Mouse (Mus musculus): Measurements from ENCODE around the gene Stra6l.
A peak's percentile ranks its signal among the peaks of the same experiment; 100 is the strongest.

The Stra6l gene

DNA sequence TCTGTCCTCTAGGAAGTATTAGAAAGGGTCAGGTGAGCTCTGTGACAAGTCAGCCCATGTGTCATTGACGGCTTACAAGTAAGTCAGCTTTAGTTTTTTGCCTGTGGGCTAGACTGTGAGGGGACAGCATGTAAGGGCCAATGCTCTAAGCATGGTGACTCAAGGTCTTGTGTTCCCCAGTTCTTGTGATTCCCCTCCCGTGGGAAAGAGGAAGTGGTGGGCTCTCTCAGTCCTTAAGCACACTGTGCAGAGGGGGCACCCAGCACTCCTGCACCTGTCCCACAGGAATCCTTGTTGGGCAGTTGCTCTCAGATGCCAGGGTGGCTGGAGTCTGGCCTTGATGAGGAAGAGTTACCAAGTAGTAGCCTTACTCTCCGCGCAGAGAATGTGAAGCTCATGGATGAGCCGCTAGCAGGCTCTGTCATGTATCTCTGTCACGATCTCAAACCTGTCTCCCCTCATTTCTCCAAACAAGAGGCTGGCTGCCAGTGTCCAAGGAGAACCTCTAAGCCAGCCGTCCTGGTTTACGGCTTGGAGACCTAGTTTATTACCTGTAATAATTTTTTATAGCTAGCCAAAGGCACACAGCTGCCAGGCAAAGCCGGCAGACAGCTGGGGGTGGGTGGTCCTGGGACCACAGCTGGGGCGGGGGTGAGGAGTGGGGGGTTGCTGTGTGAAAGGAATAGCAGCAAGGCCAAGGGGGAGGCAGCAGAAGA lies at the start of gene Stra6l:
Gene Stra6l, plus strand, starts transcription at position 556 of the 716 bp plus-strand sequence.
- no peak for DNase-seq

DNA sequence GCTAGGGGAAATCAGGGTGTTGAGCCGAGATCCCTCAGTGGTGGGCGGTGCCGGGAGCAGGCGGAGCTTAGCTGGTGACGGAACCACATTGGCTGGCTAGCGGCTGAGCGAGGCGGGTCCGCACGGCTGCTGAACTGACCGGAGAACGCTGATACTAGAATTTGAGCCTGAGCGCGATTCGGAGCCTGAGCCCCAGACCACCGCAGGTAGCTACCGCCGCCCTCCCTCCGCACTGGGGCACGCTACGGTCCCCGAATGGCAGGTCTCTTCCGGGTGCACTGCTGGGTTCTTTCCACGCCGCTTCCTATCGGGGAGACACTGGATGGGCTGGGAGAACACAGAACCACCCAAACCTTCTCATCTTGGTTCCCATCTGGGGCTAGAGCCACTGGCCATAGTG lies 49.5 kb upstream of the Stra6l start, which contains the start of gene Aldh1b1:
Gene Aldh1b1, plus strand, starts transcription at position 59 of the 400 bp plus-strand sequence.
- DNase-seq: peak; percentile 67

DNA sequence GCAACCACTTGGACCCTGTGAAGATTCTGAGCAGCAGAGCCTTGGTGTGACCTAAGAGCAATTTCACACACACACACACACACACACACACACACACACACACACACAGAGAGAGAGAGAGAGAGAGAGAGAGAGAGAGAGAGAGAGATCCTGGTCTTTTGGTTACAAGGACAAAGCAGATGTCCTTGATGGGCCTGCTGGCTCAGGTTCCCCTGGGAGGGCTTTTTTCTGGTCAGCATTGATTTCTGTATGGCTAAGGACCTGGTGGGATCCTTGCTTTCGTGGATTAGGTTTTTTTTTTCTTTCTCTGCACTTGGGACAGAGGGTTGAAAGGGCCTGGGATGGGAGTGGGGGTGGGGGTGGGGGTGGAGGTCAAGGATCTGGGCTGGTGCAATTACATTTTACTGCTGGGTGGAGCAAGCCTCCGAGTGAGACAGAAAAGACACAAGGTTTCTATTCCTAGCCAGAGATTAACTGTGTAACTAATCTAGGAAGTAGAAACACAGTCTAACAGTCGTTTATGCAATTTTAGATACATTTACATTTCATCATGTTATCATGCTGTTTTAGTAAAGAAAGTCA lies 48.4 kb upstream of the Stra6l start:
- DNase-seq: no peak

DNA sequence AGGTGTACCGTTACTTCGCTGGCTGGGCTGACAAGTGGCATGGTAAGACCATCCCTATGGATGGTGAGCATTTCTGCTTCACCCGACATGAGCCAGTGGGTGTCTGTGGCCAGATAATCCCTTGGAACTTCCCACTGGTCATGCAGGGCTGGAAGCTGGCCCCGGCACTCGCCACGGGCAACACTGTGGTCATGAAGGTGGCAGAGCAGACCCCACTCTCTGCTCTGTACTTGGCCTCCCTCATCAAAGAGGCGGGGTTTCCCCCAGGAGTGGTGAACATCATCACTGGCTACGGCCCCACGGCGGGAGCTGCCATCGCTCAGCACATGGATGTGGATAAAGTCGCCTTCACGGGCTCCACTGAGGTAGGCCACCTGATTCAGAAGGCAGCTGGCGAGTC lies 45.6 kb upstream of the Stra6l start:
- DNase-seq: no peak

DNA sequence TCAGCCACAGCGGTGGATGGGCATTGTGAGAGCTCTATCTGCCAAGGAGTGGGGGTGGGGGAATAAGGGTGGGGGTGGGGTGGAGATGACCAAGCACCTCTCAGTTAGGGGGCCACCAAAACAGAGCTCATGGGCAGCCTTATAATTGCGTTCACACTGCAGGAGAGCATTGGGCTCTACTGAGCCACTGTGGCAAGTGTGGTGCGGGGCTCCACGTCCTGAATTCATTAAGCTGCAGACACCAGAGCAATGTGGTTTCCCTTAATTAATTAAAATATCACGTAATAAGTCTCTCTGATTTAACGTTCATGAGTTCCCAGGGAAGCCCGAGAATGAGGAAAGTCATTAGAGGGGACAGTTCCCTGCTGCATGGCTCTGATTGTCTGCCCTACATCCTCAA lies 40.4 kb upstream of the Stra6l start:
- DNase-seq: no peak

DNA sequence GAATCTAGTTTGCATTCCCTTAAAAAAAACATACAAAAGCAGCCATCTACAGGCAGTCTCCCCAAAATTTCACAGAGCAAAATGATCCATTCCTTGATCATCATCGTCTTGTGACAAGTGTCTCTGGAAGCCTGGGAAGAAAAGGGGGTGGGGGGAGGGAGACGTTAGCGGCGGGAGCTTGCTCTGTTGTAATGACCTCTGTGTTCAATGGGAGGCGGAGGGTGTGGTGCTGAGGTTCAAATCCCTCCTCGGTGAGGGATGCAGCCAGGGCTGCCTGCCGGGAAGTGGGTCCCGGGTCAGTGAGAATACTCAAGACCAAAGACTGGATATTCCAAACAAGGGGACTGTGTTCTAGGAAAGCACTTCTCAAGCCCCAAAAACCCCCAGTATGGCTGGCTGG lies 37.2 kb upstream of the Stra6l start:
- no peak for DNase-seq

DNA sequence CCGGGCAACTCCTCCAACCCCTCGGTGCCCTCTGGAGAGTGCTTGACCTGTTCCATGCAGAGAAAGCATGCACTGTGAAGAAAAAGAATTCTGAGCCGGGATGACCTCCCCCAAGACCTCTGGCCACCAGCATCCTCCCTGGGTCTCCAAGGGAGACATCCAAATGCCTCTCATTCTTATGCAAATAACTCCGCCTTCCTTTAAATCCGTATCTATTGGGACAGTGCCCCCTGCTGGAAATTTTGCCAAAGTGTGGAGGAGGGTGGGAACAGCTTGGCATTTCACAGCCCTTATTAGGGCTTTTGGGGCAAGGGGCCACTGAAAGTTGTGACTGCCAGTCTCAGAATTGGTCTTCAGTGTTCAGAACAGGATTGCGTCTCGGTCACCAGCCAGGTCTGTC lies 32.9 kb upstream of the Stra6l start:
- peak; percentile 42 for DNase-seq

DNA sequence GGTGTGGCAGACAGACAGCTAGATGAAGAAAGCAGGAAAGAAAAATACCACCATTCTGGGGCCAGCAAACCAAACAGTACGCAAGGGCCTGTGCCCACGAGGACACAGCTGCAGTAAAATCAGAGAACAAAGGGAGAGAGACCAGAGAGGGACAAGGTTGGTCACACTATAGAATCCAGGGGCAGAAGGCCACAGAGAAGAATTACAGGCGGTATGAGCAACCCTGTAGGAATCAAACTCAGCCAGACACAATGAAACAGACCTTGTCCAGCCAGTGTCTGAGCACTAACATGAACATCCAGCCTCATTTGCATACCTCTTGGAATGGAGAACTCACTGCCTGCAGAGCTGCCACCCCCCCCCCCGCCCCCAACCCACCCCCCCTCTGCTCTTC lies 29.7 kb upstream of the Stra6l start:
- no peak for DNase-seq

DNA sequence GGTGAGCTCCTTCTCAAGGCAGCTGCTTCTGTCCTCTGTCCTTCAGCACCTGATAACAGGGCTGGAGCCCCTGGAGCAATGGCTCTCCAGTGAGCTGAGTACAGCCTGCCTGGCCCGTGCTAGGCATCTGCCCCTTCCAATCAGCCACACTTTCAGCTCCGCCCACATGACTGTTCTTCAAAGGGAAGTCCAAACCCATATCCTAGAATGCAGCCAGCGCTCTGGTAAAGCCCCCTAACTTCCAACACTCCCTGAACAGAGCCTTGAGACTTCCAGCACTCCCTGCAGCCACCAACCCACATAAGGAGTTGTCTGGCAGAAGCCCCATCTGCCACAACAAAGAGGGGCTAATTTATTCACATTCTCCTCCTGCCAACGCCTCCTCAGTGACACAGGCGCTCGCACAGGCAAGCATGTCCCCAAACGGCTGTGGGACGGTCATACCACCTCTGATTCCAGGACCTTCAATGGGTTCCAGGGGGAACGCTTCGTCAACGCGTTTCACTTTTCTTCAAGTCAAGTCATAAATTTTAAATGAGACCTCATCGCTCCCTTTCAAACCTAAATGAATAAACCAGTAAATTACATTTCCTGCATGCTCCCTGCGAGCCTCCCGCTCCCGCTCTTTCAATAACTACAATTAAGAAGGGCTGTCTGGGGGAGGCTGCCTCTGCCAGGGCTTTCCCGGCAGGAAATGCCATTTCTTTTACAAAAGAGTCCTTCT lies 29.1 kb upstream of the Stra6l start:
- DNase-seq: no peak

DNA sequence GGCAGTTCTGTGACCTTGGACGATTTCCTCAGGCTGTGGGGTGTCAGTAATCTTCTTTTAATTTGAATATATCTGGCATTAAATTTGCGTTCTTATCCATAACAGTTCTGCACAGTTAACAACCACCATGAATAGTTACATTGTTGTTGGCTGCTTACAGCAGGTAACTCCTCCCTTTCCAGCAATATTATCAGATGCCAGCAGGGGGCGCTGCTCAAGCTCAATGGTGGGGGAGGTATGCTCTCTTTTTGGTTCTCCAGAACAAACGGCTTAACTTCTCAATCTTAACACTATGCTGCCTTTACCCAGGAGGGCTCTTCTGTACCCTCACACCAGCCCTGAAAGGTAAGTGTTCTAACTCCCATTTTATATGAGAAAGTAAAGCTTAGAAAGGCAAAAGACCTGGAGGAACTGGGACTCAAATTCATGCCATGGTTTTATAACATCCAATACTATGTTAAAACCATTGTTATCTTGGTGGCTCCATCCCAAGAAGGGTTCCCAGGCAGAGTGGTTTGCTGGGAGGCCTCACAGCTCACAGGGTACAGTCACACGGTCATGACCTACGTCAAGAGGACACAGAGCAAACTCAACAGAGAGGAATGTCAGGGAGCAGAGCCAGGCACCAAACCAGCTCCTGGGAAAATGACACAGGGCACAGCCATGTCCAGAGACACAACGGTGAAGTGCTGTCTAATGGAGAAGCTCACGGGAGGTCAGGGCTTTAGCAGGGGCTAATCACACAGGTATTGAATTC lies 28.2 kb upstream of the Stra6l start:
- DNase-seq: peak; percentile 72

DNA sequence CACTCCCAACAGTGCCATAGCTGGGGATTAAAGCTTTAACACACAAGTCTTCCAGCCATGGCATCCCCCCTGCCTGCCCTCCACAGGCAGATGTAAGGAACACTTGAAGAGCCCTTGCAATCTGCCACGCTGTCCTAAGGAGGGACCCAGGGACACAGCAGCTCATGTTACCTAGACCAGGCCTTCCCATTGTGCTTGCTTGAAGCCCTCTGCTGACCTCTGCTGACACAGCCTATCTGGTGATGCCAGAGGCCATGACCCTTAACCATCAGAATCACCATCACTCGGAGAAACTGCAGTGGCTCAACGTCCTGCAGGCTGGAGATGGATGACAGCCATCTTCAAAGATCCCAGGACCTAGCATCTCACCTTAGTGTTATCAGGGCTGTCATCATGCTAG lies 26.5 kb upstream of the Stra6l start:
- no peak for DNase-seq

DNA sequence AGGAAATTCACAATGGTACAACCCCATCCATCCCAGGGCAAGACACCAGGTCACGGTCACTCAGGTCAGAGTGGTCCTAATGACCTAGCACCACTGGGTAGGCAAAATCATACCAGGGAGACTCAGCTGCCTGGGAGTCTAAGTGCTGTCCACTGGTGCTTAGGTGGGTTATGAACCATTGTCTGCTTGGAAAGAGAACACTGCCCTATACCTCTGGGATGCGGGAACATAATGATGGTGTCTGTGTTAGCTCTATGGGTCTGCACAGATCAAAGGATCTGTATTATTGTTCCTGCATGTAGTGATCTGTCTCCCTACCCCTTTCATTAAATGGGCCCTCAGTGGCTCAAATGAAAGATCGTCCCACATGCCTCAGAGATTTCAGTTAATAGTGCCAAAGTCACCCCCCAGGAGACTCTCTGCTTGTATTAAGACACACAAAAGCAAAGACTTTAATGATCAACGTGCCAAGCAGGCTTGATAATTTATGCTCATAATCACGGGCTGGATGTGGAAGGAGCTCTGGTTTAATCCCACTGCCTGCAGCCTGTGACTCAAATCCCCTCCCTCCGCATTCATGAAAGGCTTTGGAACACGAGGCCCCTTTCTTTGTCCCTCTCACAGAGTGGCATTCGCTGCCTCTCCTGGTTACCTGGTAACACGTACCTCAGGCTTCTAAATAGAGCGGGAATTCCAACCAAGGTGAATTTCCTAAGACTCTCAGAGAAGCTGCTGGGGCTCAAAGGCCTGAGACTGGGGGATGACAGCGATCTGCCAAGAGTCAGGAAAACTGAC lies 25.5 kb upstream of the Stra6l start:
- no peak for DNase-seq

DNA sequence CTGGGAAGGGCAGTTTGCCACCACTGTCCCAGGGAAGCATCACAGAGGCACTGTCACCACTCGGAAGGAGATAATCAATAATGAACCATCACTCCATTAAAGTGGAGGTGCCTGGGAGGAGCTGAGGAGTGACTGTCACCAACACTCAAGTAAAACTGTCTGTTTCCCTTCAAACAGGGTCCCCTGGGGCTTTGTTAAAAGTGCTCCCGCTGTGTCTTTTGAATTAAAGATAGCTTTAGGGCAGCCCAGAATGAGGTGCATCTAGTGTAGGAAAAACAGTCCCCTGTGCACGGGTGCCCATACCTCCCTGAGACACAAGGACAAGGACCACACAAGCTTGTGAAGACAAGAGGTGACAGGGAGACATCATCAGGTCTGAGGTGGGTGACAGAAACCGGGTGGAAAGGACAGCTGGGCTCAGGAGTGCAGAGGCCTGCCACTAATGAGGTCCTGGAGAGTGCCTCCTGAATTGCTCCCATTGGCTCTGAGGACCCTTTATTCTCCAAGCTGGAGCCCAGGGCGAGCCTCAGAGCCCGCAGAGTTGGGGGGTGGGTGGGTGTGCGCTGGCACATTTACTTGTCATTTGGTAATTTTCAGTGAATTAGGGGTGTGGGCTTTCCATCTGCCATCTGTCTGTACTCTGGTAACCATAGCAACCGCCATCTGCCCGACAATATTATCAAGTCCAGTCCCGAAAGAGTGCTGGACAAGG lies 24.3 kb upstream of the Stra6l start:
- DNase-seq: no peak

DNA sequence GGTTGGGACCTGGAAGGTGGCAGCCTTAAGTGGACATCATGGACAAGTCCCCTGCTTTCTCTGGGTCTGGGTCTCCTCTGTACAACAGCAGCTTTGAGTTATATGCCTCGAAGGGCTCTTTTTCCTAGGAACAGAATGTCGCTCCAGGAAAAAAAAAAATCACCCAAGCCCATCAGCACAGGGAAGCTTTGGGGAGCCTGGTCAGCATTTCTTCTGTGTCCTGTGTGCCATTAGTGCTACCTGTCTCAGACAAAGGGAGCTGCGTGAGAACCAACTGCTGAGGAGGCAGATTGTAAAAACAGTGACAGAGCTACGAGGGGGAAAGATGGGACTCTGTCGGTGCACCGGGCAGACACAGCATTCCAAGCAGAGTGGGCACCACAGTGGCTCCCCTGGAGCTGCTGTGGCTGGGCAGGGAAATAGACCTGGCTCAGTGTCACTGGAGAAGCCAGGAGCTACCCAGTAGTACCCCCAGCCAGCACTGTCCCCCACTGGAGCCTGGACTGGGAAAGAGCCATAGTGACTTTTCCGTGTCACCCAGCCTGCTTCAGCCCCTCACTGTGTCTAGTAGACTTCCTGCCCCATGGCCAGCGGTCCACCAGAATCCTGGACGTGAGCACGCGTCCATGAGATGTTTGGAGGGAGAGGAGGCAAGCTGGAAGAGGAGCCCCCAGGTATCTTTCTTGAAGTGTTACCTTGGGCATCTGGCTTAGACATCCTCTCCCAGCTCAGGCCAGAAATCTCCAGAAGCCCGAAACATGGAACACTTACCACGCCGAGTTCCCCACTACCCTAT lies 23.5 kb upstream of the Stra6l start:
- no peak for DNase-seq

DNA sequence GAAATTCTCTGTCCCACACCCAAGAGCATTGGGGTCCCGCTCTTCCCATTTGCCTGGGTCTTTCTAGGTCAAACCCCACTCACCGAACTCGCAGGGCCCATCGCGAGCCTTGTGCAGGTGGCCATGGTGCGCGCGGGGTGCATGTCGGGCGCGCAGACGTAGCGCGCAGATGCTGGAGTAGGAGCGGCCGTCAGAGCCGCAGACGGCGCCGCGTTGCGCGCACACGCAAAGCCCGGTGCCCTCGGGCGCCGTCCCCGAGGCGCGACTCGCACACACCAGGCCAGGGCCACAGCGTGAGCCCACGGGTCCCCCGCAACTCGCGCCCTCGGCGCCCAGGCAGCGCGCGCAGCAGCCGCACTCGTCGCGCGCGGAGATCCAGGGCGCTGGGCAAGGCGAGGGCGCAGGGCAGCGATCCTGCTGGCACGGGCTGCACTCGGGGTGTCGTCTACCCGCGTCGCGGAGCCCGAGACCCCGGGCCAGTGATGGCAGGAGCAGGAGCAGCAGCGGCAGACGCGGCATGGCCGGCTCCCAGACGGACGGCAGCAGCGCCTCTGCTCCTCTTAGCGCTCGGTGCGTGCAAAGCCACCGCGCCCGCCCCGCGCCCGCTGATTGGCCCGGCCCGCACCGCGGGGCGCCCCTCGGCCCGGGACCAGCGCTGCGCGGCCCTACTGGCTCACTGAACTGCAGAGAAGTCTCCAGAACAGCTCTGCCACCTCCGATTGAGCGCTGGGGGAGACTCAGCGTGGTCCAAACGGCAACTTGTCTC lies 22.0 kb upstream of the Stra6l start, which contains the start of gene Igfbpl1:
Gene Igfbpl1, minus strand, starts transcription at position 649 of the 766 bp plus-strand sequence.
- no peak for DNase-seq

DNA sequence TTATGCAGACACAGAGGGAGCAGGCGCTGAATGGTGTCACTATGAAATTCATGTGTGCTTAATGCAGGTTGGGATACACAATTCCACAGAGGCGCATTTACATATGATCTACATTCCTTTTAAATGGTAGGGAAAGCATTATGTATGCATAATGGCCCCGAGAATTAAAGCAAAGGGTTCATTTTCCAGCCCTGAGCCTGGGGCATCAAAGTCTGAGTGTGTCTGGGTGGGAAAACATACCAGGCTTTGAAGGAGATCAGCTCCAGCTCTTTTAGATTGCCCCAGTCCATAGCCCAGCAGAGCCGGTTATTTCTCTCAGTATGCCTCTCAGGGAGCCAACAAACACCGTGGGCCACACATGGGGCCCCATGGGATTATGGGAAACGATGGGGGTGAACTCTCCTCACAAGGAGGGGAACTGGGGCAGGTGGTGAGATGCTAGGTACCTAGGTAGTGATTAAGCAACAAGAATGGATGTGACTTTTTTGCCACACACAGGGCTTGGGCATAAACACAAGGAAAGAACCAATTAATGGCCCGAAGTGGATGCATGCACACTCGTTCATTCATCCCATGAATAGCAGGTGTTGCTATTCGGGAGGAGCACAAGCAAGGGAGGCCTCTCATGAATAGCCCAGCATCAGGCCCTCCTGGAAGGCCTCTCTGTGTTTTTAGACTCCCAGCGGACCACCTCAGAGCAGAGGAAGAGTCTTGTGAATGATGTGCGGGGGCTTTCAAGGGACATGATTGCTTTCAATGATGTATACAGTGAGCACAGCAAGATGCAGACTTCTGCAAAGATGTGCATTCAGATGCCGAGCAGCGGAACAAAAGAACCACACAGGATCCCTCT lies 18.3 kb upstream of the Stra6l start:
- no peak for DNase-seq

DNA sequence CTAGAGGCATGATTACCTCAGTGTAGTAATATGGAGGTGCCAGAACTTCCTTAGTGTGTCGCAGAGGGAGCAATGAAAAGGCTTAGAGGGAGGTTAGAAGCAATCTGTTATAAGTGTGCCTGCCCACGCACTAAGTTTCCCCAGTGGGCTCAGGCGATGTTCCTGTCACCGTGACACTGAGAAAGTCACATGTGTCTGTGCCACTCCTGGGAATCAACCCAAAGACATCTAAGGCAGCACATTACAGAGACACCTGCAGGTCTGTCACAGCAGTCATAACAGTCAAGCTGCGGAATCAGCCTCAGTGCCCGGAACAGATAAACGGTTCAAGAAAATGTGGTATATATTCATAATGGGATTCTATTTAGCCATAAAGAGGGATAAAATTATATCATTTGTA lies 16.5 kb upstream of the Stra6l start:
- DNase-seq: no peak

DNA sequence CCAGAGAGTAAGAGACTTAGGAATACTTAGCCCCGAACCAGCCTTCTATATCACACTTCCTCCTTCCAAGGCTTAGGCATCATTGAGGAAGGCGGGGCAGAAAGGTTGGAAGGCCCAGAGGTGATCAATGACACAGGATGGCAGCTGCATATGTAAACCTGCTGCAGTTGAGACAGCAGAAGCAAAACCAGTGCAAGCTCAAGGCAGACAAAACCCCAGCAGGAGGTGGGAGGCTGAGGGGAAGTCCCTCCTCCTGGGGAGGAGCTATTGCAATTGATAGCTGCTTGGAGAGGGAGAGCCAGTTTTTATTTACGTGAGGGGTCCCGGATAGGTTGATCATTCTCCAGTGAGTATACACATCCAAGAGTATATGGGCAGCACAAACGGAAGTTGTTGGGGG lies 15.0 kb upstream of the Stra6l start:
- no peak for DNase-seq

DNA sequence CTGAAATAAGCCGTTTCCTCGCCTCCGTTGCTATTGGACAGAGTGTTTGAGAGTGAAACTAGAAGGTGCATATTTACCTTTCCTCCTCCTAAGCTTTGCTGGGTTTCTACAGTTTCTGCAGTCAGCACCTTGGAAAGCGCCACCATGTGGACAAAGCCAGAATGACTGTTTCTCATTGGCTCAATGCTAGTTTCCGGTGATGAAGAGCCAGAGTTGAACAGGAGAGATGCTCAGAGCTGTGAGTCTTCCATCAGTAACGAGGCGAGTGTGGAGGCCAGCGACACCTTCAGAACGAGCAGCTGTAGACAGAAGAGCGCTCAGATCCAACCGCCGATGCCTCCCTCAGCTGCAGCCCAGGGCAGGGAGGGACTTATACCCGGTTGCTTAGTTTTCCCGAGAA lies 4.1 kb upstream of the Stra6l start:
- DNase-seq: peak; percentile 50

Data from thymus, postnatal 14 days (tissue).